Mouse (Mus musculus) heart, postnatal 25 days (tissue): ENCODE results near the gene Tmem252. TPM values are rescaled to one million over a fixed set of nuclear protein-coding genes. Genes with fewer than 3 reads are reported as not detected.

Source experiments
- DNase-seq: peaks from one replicate; pipeline ENCODE4 v3.0.0; 2022; ENCODE audit warnings: low spot score
- intact Hi-C: fragments of 180-260 bp; cut with DNase I; formaldehyde crosslinking; loops from one replicate; pipeline ENCODE4 v1.15.1; 2025
- total RNA-seq, 2 experiments: library from RNA; stranded (reverse); gene quantifications; 2 replicates each; pipeline ENCODE4 v1.2.3; 2021

Gene Tmem252
- total RNA-seq = under 1 TPM; 0.08 to 0.13 TPM

GRCm38 (mm10) chr19:24673762-24674161 lies at the start of gene Tmem252:
TSS of gene Tmem252 (plus strand) at chr19:24674008.
- intact Hi-C loops = no loop called here
- DNase-seq = no peak

- DNase-seq = no peak
- intact Hi-C loops = no loop called here
Measured at GRCm38 (mm10) chr19:24628049-24628448, 45.8 kb upstream of the Tmem252 start.

- DNase-seq = no peak
- intact Hi-C loops = loop anchor here (5.0 kb wide), 1 partner anchor 169 kb away; no protein-coding TSS in a partner anchor
Measured at GRCm38 (mm10) chr19:24633008-24633407, 40.8 kb upstream of the Tmem252 start.

GRCm38 (mm10) chr19:24634602-24635001 lies 39.2 kb upstream of the Tmem252 start:
- intact Hi-C loops = loop anchor here (5.0 kb wide), 1 partner anchor 168 kb away; no protein-coding TSS in a partner anchor

GRCm38 (mm10) chr19:24636616-24637015 lies 37.2 kb upstream of the Tmem252 start:
- intact Hi-C loops = no loop called here
- no peak for DNase-seq

More at GRCm38 (mm10) chr19:24634602-24635001, 39.2 kb upstream of the Tmem252 start:
- DNase-seq = no peak

- intact Hi-C loops = no loop called here
- no peak for DNase-seq
Measured at GRCm38 (mm10) chr19:24637988-24638387, 35.8 kb upstream of the Tmem252 start.

- intact Hi-C loops = no loop called here
- DNase-seq = no peak
Measured at GRCm38 (mm10) chr19:24640982-24641381, 32.8 kb upstream of the Tmem252 start.

GRCm38 (mm10) chr19:24644971-24645370 lies 28.8 kb upstream of the Tmem252 start:
- DNase-seq = no peak
- intact Hi-C loops = no loop called here

- intact Hi-C loops = no loop called here
- DNase-seq = no peak
Measured at GRCm38 (mm10) chr19:24646162-24646829, 27.5 kb upstream of the Tmem252 start.

GRCm38 (mm10) chr19:24648016-24648415 lies 25.8 kb upstream of the Tmem252 start:
- DNase-seq = no peak
- intact Hi-C loops = no loop called here

- intact Hi-C loops = no loop called here
- DNase-seq = no peak
Measured at GRCm38 (mm10) chr19:24650428-24650827, 23.4 kb upstream of the Tmem252 start.

GRCm38 (mm10) chr19:24651595-24651994 lies 22.2 kb upstream of the Tmem252 start:
- intact Hi-C loops = no loop called here
- no peak for DNase-seq

GRCm38 (mm10) chr19:24652342-24653019 lies 21.3 kb upstream of the Tmem252 start:
- no peak for DNase-seq
- intact Hi-C loops = no loop called here

- intact Hi-C loops = no loop called here
- DNase-seq = no peak
Measured at GRCm38 (mm10) chr19:24653230-24653799, 20.5 kb upstream of the Tmem252 start.

GRCm38 (mm10) chr19:24656981-24657380 lies 16.8 kb upstream of the Tmem252 start:
- no peak for DNase-seq
- intact Hi-C loops = no loop called here

- no peak for DNase-seq
- intact Hi-C loops = no loop called here
Measured at GRCm38 (mm10) chr19:24662346-24662745, 11.5 kb upstream of the Tmem252 start.

- no peak for DNase-seq
- intact Hi-C loops = no loop called here
Measured at GRCm38 (mm10) chr19:24665771-24666170, 8.0 kb upstream of the Tmem252 start.

- DNase-seq = no peak
- intact Hi-C loops = no loop called here
Measured at GRCm38 (mm10) chr19:24667527-24667926, 6.3 kb upstream of the Tmem252 start.

GRCm38 (mm10) chr19:24671571-24671970 lies 2.2 kb upstream of the Tmem252 start:
- intact Hi-C loops = no loop called here
- DNase-seq = no peak

- no peak for DNase-seq
- intact Hi-C loops = no loop called here
Measured at GRCm38 (mm10) chr19:24672366-24672960, 1.3 kb upstream of the Tmem252 start.

- DNase-seq = no peak
- intact Hi-C loops = no loop called here
Measured at GRCm38 (mm10) chr19:24673331-24673730, 477 bp upstream of the Tmem252 start.
